ENCODE assay signal across 23 mouse cellular contexts in the genomic region with DNA sequence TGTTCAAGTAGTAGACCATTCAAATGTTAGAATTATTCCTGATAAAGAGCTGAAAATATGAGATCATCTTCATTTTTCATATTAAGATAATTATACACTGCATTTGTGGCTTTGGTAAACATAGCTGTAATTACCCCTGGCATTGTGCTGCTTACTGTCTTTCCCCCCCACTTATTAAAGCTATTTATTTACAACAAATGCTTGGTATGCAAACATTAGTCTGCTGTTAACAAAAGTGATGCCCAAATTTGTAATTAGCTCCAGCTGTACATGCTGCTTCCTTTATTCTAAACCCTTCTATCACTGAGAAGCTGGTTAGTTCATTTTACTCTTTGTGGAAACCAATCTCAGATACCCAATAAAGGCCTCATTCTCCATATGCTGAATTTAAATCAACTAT.
DNase-seq lines count a peak whose midpoint lies in the region; ATAC-seq and TF ChIP-seq lines count a peak whose summit lies in the region.
"Had no signal": no experiment of that assay in that cellular context is flagged by ENCODE, and none has a peak within 500 bp of the region (broad histone marks: within the 10 kb centered on the region; RNA-seq: fewer than 3 reads in every experiment).

No protein-coding gene starts in this region.

- H3K9ac ChIP-seq in forebrain, embryonic 13.5 days = no peak overlapping the region
- H3K9ac ChIP-seq in forebrain, embryonic 11.5 days (ENCODE audit: low read length) = no peak overlapping the region
- no peak overlapping the region for H3K9ac ChIP-seq in forebrain, embryonic 15.5 days (replicated peaks)
- no peak overlapping the region for H3K9ac ChIP-seq in forebrain, embryonic 12.5 days
- H3K9ac ChIP-seq in forebrain, embryonic 16.5 days (replicated peaks; ENCODE audit: low read depth, low read length) = no peak overlapping the region
- H3K9ac ChIP-seq: embryonic facial prominence, embryonic 12.5 days had no signal

- ATAC-seq in forebrain, embryonic 13.5 days = peak; percentile 69
- no peak for ATAC-seq in forebrain, embryonic 11.5 days (replicated peaks; ENCODE audit: low FRiP score)
- ATAC-seq in forebrain, embryonic 15.5 days (replicated peaks) = peak; percentile 70
- ATAC-seq in forebrain, embryonic 12.5 days (ENCODE audit: low FRiP score) = no peak
- peak; percentile 87 for ATAC-seq in forebrain, embryonic 16.5 days
- ATAC-seq: activated CD4-positive, CD25-positive, alpha-beta regulatory T cell, adult 4 months; CD4-positive, CD25-positive, alpha-beta regulatory T cell, adult 4 months; Patski had no signal

- TF ChIP-seq POLR2A in brain, embryonic 14.5 days (IDR thresholded peaks at IDR 0.05; ENCODE audit: borderline replicate concordance, extremely low read depth, insufficient read depth, insufficient read length, poor library complexity, severe bottlenecking) = no peak

- no peaks in the 10 kb centered on the region for H3K4me1 ChIP-seq in forebrain, embryonic 13.5 days
- H3K4me1 ChIP-seq in forebrain, embryonic 11.5 days (replicated peaks; ENCODE audit: control insufficient read depth, insufficient read depth, low read length) = no peaks in the 10 kb centered on the region
- H3K4me1 ChIP-seq in forebrain, embryonic 15.5 days = no peaks in the 10 kb centered on the region
- no peaks in the 10 kb centered on the region for H3K4me1 ChIP-seq in forebrain, embryonic 12.5 days
- H3K4me1 ChIP-seq in forebrain, embryonic 16.5 days (replicated peaks; ENCODE audit: control insufficient read depth, insufficient read depth, low read length) = no peaks in the 10 kb centered on the region
- H3K4me1 ChIP-seq: embryonic facial prominence, embryonic 10.5 days; embryonic facial prominence, embryonic 12.5 days had no signal

- no peaks in the 10 kb centered on the region for H3K36me3 ChIP-seq in forebrain, embryonic 13.5 days (ENCODE audit: poor library complexity, severe bottlenecking)
- H3K36me3 ChIP-seq in forebrain, embryonic 11.5 days (ENCODE audit: control insufficient read depth, insufficient read depth, low read length) = no peaks in the 10 kb centered on the region
- H3K36me3 ChIP-seq in forebrain, embryonic 15.5 days = no peaks in the 10 kb centered on the region
- no peaks in the 10 kb centered on the region for H3K36me3 ChIP-seq in forebrain, embryonic 12.5 days (replicated peaks)
- H3K36me3 ChIP-seq in forebrain, embryonic 16.5 days (ENCODE audit: control insufficient read depth, insufficient read depth) = no peaks in the 10 kb centered on the region
- H3K36me3 ChIP-seq: embryonic facial prominence, embryonic 10.5 days; embryonic facial prominence, embryonic 12.5 days; G1E had no signal

- no peak overlapping the region for H3K4me3 ChIP-seq in forebrain, embryonic 13.5 days
- no peak overlapping the region for H3K4me3 ChIP-seq in forebrain, embryonic 11.5 days (ENCODE audit: low read depth, low read length)
- no peak overlapping the region for H3K4me3 ChIP-seq in forebrain, embryonic 15.5 days
- no peak overlapping the region for H3K4me3 ChIP-seq in forebrain, embryonic 12.5 days (replicated peaks)
- H3K4me3 ChIP-seq in forebrain, embryonic 16.5 days (replicated peaks; ENCODE audit: low read length) = no peak overlapping the region
- H3K4me3 ChIP-seq: embryonic facial prominence, embryonic 10.5 days; embryonic facial prominence, embryonic 12.5 days had no signal

- no peak for DNase-seq in forebrain, embryonic 11.5 days (ENCODE audit: low spot score)
- peak; percentile 72 for DNase-seq in brain, embryonic 14.5 days (ENCODE audit: low read depth)
- no peak for DNase-seq in adrenal gland, postnatal 14 days
- no peak for DNase-seq in adrenal gland, postnatal 25 days
- DNase-seq: adrenal gland, adult 8-10 months; adrenal gland, postnatal 36 days; B cell, adult 2 months; cerebellum, adult 11-12 months; cerebellum, adult 2 months; cerebellum, adult 9-10 months; cerebellum, postnatal 10 days; cerebellum, postnatal 25 days had no signal

- no peaks in the 10 kb centered on the region for H3K9me3 ChIP-seq in forebrain, embryonic 13.5 days (replicated peaks)
- H3K9me3 ChIP-seq in forebrain, embryonic 11.5 days (ENCODE audit: control insufficient read depth, low read length) = no peaks in the 10 kb centered on the region
- no peaks in the 10 kb centered on the region for H3K9me3 ChIP-seq in forebrain, embryonic 15.5 days
- no peaks in the 10 kb centered on the region for H3K9me3 ChIP-seq in forebrain, embryonic 12.5 days
- H3K9me3 ChIP-seq in forebrain, embryonic 16.5 days (ENCODE audit: control insufficient read depth, low read length) = no peaks in the 10 kb centered on the region
- H3K9me3 ChIP-seq: embryonic facial prominence, embryonic 10.5 days; embryonic facial prominence, embryonic 12.5 days; G1E had no signal

- TF ChIP-seq CTCF in brain, embryonic 14.5 days (IDR thresholded peaks at IDR 0.05; ENCODE audit: borderline replicate concordance, extremely low read depth, insufficient read depth, insufficient read length) = no peak

- no peak overlapping the region for H3K27ac ChIP-seq in forebrain, embryonic 13.5 days
- no peak overlapping the region for H3K27ac ChIP-seq in forebrain, embryonic 11.5 days (ENCODE audit: low read depth, low read length)
- H3K27ac ChIP-seq in forebrain, embryonic 15.5 days (replicated peaks) = no peak overlapping the region
- no peak overlapping the region for H3K27ac ChIP-seq in forebrain, embryonic 12.5 days
- no peak overlapping the region for H3K27ac ChIP-seq in forebrain, embryonic 16.5 days (ENCODE audit: low read length)
- H3K27ac ChIP-seq: embryonic facial prominence, embryonic 10.5 days; embryonic facial prominence, embryonic 12.5 days had no signal

- no peaks in the 10 kb centered on the region for H3K27me3 ChIP-seq in forebrain, embryonic 13.5 days
- H3K27me3 ChIP-seq in forebrain, embryonic 11.5 days (ENCODE audit: control insufficient read depth, insufficient read depth, low read length) = no peaks in the 10 kb centered on the region
- no peaks in the 10 kb centered on the region for H3K27me3 ChIP-seq in forebrain, embryonic 15.5 days
- no peaks in the 10 kb centered on the region for H3K27me3 ChIP-seq in forebrain, embryonic 12.5 days
- no peaks in the 10 kb centered on the region for H3K27me3 ChIP-seq in forebrain, embryonic 16.5 days (replicated peaks; ENCODE audit: control insufficient read depth, insufficient read depth, low read length)
- H3K27me3 ChIP-seq: CH12.LX; embryonic facial prominence, embryonic 12.5 days; Patski had no signal

- no peak overlapping the region for H3K4me2 ChIP-seq in forebrain, embryonic 13.5 days
- H3K4me2 ChIP-seq in forebrain, embryonic 11.5 days (ENCODE audit: low read depth, low read length, severe bottlenecking) = no peak overlapping the region
- H3K4me2 ChIP-seq in forebrain, embryonic 15.5 days (replicated peaks) = no peak overlapping the region
- H3K4me2 ChIP-seq in forebrain, embryonic 12.5 days = no peak overlapping the region
- no peak overlapping the region for H3K4me2 ChIP-seq in forebrain, embryonic 16.5 days (ENCODE audit: low read length)
- H3K4me2 ChIP-seq: embryonic facial prominence, embryonic 12.5 days had no signal

Comparison
In these comparisons a context has a peak if more than half of its experiments do, and no peak if none do; other contexts are left out.
1. ATAC-seq: peak in forebrain, embryonic 13.5 days (single experiment), forebrain, embryonic 15.5 days (single experiment) and forebrain, embryonic 16.5 days (single experiment); none in forebrain, embryonic 11.5 days (single experiment) and forebrain, embryonic 12.5 days (single experiment).